Mouse (Mus musculus): ENCODE results near the gene Polr2a.

Polr2a gene

GRCm38 (mm10) chr11:69754701-69755100, 3.7 kb downstream of the Polr2a start:
- DNase-seq (ENCODE audit: low spot score in 2 of 2): peak in 1 of 2 experiments; percentile 56

GRCm38 (mm10) chr11:69754233-69754632, 4.2 kb downstream of the Polr2a start:
- no peak for DNase-seq (ENCODE audit: low spot score in 2 of 2)

- no peak for DNase-seq (ENCODE audit: low spot score in 2 of 2)
Measured at GRCm38 (mm10) chr11:69752686-69753085, 5.8 kb downstream of the Polr2a start.

DNA sequence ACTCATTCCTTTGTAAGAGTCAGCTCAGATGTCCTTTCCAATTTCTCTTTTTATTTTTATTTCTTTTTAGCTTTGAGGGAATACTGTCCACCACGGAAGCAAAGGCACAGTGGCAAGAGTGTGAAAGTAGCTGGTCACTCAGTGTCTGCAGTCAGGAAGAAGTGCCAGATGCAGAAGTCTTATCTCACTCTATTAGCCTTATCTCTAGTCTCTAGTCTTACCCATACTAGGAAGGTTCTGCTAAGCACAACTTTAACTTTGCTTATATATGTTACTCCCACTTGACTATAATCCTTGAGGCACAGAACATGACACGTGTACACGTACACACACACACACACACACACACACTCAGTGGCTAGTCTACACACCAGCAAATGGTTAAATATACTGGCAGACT, 6.8 kb downstream of the Polr2a start:
- no peak for DNase-seq (ENCODE audit: low spot score in 2 of 2)

DNA sequence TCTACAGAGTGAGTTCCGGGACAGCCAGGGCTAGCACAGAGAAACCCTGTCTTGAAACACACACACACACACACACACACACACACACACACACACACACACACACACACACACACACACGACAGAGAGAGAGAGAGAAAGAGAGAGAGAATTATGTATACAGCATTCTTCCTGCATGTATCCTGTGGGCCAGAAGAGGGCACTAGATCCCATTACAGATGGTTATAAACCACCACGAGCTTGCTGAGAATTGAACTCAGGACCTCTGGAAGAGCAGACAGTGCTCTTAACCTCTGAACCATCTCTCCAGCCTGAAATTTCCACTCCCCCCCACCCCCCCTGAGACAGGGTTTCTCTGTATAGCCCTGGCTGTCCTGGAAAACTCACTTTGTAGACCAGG, 27.0 kb downstream of the Polr2a start:
- DNase-seq (ENCODE audit: low spot score in 2 of 2): peak in 1 of 2 experiments; percentile 36

- peak; percentile 65 to 83 for DNase-seq (ENCODE audit: low spot score in 2 of 2)
Measured at GRCm38 (mm10) chr11:69729063-69729462, 29.4 kb downstream of the Polr2a start.

GRCm38 (mm10) chr11:69725951-69726350, 32.5 kb downstream of the Polr2a start:
- DNase-seq (ENCODE audit: low spot score in 2 of 2): peak; percentile 18 to 58

GRCm38 (mm10) chr11:69723074-69723473, 35.4 kb downstream of the Polr2a start:
- DNase-seq (ENCODE audit: low spot score in 2 of 2): no peak

DNA sequence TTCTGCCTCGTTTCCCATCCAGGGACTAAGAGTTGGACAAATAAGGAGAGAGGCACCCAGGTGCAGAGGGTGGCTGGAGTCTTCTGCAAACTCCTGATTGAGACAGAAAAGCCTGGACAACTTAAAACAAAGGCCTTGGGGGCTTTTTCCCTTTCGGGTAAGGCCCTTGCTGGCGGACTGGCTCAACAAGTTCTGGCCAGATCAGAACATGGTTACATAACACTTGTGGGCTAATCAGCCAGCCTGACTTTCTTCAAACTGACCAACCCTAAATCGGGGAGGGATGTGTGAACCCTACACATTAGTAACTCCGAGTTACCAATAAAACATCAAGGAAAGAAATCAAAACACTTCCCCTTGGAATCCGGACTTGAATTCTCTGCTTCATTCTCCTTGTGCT, 37.6 kb downstream of the Polr2a start:
- no peak for DNase-seq (ENCODE audit: low spot score in 2 of 2)

GRCm38 (mm10) chr11:69719423-69719822, 39.0 kb downstream of the Polr2a start:
- DNase-seq (ENCODE audit: low spot score in 2 of 2): peak in 1 of 2 experiments; percentile 52

DNA sequence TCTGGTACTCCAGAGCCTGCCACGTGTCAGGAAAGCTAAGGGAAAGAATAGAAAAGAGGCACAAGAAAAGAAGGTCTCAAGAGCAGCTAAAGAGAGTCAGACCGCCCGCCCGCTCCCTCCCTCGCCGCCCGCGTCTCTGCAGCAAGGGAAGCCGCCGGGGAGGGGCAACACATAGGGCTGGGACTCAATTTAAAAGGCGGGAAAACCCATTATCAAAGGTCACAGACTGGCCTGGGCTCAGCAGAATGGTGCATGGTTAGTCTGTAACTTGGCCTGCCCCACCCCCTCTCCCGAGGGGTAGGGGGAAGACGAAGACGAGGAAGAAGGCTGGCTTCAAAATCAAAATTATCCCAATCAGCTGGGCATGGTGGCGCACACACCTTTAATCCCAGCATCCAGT, 39.8 kb downstream of the Polr2a start:
- peak in 1 of 2 experiments; percentile 55 for DNase-seq (ENCODE audit: low spot score in 2 of 2)

DNA sequence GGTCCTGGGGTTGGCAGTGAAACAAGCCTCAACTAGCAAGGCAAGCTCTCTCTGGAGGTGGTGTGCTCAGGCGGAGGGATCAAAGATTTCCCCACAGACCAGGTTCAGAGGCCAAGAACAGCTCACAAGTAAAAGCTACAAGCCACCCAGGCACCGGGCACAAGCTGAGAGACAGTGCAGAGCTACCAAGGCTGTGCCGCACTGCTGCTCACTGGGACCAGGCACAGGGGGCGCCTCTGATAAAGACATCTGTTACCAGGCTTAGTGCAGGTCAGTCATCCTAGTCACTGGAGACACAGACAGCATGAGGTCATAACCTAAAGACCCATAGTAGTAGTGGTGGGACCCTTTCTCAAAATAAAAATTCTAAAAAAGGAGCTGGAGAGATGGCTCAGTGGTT, 41.5 kb downstream of the Polr2a start:
- DNase-seq (ENCODE audit: low spot score in 2 of 2): no peak

DNA sequence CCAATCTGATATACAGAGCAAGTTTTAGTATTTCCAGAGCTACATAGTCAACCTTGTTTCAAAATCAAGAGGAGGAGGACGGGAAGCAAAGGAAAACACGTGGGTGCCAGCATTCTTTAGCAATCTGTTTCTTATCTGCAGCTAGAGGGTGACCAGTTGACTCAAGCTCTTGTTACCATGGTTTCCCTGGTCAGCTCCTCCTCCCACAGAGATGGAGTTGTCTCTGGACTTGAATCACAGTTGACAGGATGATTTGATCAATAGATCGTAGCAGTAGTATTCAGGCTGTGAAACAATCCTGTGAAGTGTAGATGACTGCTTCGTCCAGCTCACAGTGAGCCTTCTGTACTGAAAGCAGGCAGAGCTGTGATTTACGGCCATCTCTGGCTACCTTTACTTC, 42.5 kb downstream of the Polr2a start:
- no peak for DNase-seq (ENCODE audit: low spot score in 2 of 2)

- peak in 1 of 2 experiments; percentile 56 for DNase-seq (ENCODE audit: low spot score in 2 of 2)
Measured at GRCm38 (mm10) chr11:69715482-69715881, 43.0 kb downstream of the Polr2a start.

GRCm38 (mm10) chr11:69714636-69715329, 43.7 kb downstream of the Polr2a start:
- DNase-seq (ENCODE audit: low spot score in 2 of 2): no peak

GRCm38 (mm10) chr11:69712954-69713672, 45.3 kb downstream of the Polr2a start:
- DNase-seq (ENCODE audit: low spot score in 2 of 2): no peak

DNA sequence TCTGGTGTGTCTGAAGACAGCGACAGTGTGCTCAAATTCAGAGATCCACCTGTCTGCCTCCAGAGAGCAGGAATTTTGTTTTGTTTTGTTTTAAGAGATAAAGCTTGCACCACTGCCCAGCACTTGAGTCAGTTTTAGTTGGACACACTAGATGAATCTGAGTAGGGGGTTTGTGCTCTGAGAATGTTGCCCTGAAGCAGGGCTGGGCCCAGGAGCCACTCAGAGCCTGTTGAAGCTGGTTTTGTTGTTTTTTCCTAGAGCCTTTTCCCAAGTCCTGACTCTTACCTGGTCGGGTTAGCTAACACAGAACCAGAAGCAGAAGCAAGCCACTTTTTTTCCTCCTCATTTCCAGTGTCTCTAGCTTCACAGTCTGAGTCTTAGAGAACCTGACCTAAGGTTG, 47.4 kb downstream of the Polr2a start:
- DNase-seq (ENCODE audit: low spot score in 2 of 2): no peak

DNA sequence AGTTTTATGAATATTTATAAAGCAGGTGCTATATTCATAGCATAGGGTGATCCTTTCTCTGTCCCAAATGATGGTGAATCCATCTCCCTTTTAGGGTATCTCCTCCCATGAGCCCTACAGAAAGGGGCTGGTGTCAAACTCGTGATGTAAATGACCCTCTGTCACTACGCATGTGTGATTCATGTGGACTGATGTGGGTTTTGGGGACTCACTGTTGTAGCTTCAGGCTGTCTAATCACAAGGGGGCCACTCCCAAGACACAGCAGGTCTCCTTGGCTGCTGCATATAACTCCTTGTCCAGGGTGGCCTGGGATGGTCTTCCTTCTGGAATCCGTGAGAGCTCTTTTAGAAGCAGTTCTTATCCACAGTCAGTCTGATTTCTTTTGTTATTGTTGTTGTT, 48.0 kb downstream of the Polr2a start:
- no peak for DNase-seq (ENCODE audit: low spot score in 2 of 2)

- DNase-seq (ENCODE audit: low spot score in 2 of 2): no peak
Measured at GRCm38 (mm10) chr11:69709554-69710446, 48.6 kb downstream of the Polr2a start.

- DNase-seq (ENCODE audit: low spot score in 2 of 2): no peak
Measured at GRCm38 (mm10) chr11:69708614-69709265, 49.7 kb downstream of the Polr2a start.

DNA sequence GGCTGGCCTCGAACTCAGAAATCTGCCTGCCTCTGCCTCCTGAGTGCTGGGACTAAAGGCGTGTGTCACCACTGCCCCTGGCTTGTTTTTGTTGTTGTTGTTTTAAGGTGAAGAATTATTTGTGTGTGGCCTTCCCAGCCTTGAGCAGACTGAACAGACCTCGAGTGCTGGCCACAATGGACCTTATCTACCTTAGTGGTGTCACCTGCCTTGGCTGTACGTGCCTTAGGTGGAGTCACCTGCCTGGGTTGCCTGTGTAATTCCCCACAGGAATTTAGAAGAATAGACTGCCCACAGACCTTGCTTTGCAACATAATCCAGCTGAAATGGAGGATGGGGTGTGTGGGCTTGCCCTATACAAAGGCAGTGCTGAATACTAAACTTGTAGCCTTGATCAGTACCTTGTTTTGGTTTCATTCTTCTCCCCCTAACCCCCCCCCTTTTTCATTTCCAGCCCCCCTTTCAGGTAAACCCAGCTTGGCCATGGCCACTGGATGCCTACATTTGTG, 50.5 kb downstream of the Polr2a start:
- no peak for DNase-seq (ENCODE audit: low spot score in 2 of 2)

GRCm38 (mm10) chr11:69707480-69707847, 51.0 kb downstream of the Polr2a start:
- no peak for DNase-seq (ENCODE audit: low spot score in 2 of 2)

Data from spleen, postnatal 10 days (tissue).